Comparison of ENCODE assay signal across 7 mouse cellular contexts in the genomic region with DNA sequence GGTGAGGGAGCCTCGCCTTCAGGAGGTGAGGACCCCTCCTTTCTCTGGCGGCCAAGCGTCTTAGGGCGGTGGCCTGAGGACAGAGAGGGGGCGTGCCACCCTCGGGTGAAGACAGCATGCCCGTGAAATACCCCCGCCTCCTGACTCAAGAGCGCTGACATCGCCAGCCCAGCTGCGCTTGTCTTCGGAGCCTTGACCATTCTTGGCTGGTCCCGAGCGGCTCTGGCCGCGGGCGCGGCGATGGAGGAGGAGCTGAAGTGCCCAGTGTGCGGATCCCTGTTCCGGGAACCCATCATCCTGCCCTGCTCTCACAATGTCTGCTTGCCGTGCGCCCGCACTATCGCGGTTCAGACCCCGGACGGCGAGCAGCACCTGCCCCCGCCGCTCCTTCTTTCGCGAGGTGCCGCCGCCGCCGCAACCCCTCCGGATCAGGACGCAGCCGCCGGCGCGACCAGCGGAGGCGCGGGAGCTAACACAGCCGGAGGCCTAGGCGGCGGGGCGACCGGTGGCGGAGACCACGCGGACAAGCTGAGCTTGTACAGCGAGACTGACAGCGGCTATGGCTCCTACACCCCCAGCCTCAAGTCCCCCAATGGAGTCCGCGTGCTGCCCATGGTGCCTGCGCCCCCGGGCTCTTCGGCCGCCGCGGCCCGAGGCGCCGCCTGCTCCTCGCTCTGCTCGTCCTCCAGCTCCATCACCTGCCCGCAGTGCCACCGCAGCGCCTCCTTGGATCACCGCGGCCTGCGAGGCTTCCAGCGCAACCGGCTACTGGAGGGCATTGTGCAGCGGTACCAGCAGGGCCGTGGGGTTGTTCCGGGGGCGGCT. TPM values are rescaled to one million over a fixed set of nuclear protein-coding genes. Genes with fewer than 3 reads are reported as not detected.
DNase-seq lines count a peak whose midpoint lies in the region; ATAC-seq and TF ChIP-seq lines count a peak whose summit lies in the region.

No protein-coding gene starts in this region.

- intact Hi-C loops in left cerebral cortex, adult 2 months (cut with DNase I), result loop anchor here (5.0 kb wide), 1 partner anchor 72 kb away; a partner anchor contains a TSS
- intact Hi-C loops in left cerebral cortex, postnatal 4 days (cut with DNase I), result no loop called here

- no peak for TF ChIP-seq POLR2A in bone marrow macrophage, adult 2 months (IDR thresholded peaks at IDR 0.05; ENCODE audit: borderline replicate concordance, low read depth, low read length)

- no peak for TF ChIP-seq CTCF in left cerebral cortex, adult 2 months (IDR thresholded peaks at IDR 0.05)
- no peak for TF ChIP-seq CTCF in bone marrow macrophage, adult 2 months (IDR thresholded peaks at IDR 0.05; ENCODE audit: low read depth, low read length)

- H3K9ac ChIP-seq in embryonic facial prominence, embryonic 13.5 days, result peak overlapping the region; percentile 32; the same call in 1 of the 2 replicates
- H3K9ac ChIP-seq in neural tube, embryonic 14.5 days (replicated peaks; ENCODE audit: low read depth, low read length), result peak overlapping the region; percentile 72

- DNase-seq in left cerebral cortex, adult 2 months (ENCODE audit: extremely low spot score in 1 of 2, low spot score in 2 of 2), result peak; percentile 20 to 26
- DNase-seq in left cerebral cortex, adult 11 months (ENCODE audit: low spot score), result no peak
- peak; percentile 54 for DNase-seq in left cerebral cortex, postnatal 4 days
- DNase-seq in urinary bladder, postnatal 36 days (ENCODE audit: low spot score in 2 of 2), result no peak

- peaks cover 83% of the 10 kb centered on the region for H3K27me3 ChIP-seq in embryonic facial prominence, embryonic 13.5 days
- H3K27me3 ChIP-seq in neural tube, embryonic 14.5 days (ENCODE audit: control insufficient read depth, insufficient read depth, low read length), result peaks cover 6% of the 10 kb centered on the region; the same call in 1 of the 2 replicates

- peak overlapping the region; percentile 51 for H3K4me3 ChIP-seq in left cerebral cortex, adult 2 months
- H3K4me3 ChIP-seq in bone marrow macrophage, adult 2 months (ENCODE audit: insufficient read depth, low read length), result peak overlapping the region; percentile 22
- H3K4me3 ChIP-seq in embryonic facial prominence, embryonic 13.5 days, result peak overlapping the region; percentile 63
- peak overlapping the region; percentile 81 for H3K4me3 ChIP-seq in neural tube, embryonic 14.5 days (ENCODE audit: low read depth, low read length)

- under 1% methylated on average over 78 of the region's 81 CpGs for WGBS in embryonic facial prominence, embryonic 13.5 days
- WGBS in neural tube, embryonic 14.5 days, result under 1% methylated on average over 78 of the region's 81 CpGs

- 0 out of 2 replicates have a peak overlapping the region, but pooled peaks have one; percentile 11 for H3K27ac ChIP-seq in left cerebral cortex, adult 2 months
- H3K27ac ChIP-seq in bone marrow macrophage, adult 2 months (ENCODE audit: insufficient read depth, low read depth, low read length), result no peak overlapping the region
- H3K27ac ChIP-seq in embryonic facial prominence, embryonic 13.5 days, result no peak overlapping the region
- H3K27ac ChIP-seq in neural tube, embryonic 14.5 days (ENCODE audit: low read depth, low read length), result peak overlapping the region; percentile 98

- H3K4me1 ChIP-seq in bone marrow macrophage, adult 2 months (ENCODE audit: control insufficient read depth, insufficient read depth, low read length), result peaks cover 13% of the 10 kb centered on the region
- H3K4me1 ChIP-seq in embryonic facial prominence, embryonic 13.5 days, result peaks cover 26% of the 10 kb centered on the region
- peaks cover 35% of the 10 kb centered on the region for H3K4me1 ChIP-seq in neural tube, embryonic 14.5 days (ENCODE audit: control insufficient read depth, insufficient read depth, low read length)

- no peak for ATAC-seq in embryonic facial prominence, embryonic 13.5 days (ENCODE audit: insufficient number of reproducible peaks, insufficient read depth, low FRiP score, low TSS enrichment, low read depth)
- peak; percentile 22 for ATAC-seq in neural tube, embryonic 14.5 days (ENCODE audit: low read depth)

- peak overlapping the region; percentile 100 for H3K4me2 ChIP-seq in embryonic facial prominence, embryonic 13.5 days
- H3K4me2 ChIP-seq in neural tube, embryonic 14.5 days (ENCODE audit: low read depth, low read length), result peak overlapping the region; percentile 77

- H3K9me3 ChIP-seq in embryonic facial prominence, embryonic 13.5 days, result no peaks in the 10 kb centered on the region
- H3K9me3 ChIP-seq in neural tube, embryonic 14.5 days (ENCODE audit: control insufficient read depth, low read length), result no peaks in the 10 kb centered on the region

- H3K36me3 ChIP-seq in embryonic facial prominence, embryonic 13.5 days, result no peaks in the 10 kb centered on the region
- H3K36me3 ChIP-seq in neural tube, embryonic 14.5 days (ENCODE audit: control insufficient read depth, insufficient read depth, low read length), result no peaks in the 10 kb centered on the region

RNA-seq across cellular contexts. Expression of a gene that starts 1.0 kb away (rescaled TPM):
- total RNA-seq in left cerebral cortex, adult 2 months (2021), result 1 to 10 TPM; 2.0 to 2.2 TPM
- polyA plus RNA-seq in bone marrow macrophage, adult 2 months (2012; ENCODE audit: insufficient read depth, insufficient read length, missing spikeins), result 0.09 TPM in 1 of 2 replicates, not detected in the other
- 0.18 and 0.19 TPM in 2 replicates for polyA plus RNA-seq in embryonic facial prominence, embryonic 13.5 days (2015; fragmentation: Nextera tagmentation; extraction: Ambion mirVana)
- total RNA-seq in left cerebral cortex, postnatal 4 days (2021), result 100 to 1,000 TPM; 251 to 271 TPM
- polyA plus RNA-seq in neural tube, embryonic 14.5 days (2014; fragmentation: Nextera tagmentation; extraction: Ambion mirVana), result 36.7 and 42.7 TPM in 2 replicates

RNA-seq across cellular contexts. Expression of a gene that starts 42.2 kb away (rescaled TPM):
- total RNA-seq in left cerebral cortex, adult 2 months (2021), result under 1 TPM; 0.77 to 0.87 TPM
- not detected in 2 replicates for polyA plus RNA-seq in bone marrow macrophage, adult 2 months (2012; ENCODE audit: insufficient read depth, insufficient read length, missing spikeins)
- polyA plus RNA-seq in embryonic facial prominence, embryonic 13.5 days (2015; fragmentation: Nextera tagmentation; extraction: Ambion mirVana), result 2.8 and 2.9 TPM in 2 replicates
- total RNA-seq in left cerebral cortex, postnatal 4 days (2021), result under 1 TPM; 0.28 to 0.44 TPM
- 0.91 and 7.0 TPM in 2 replicates for polyA plus RNA-seq in neural tube, embryonic 14.5 days (2014; fragmentation: Nextera tagmentation; extraction: Ambion mirVana)

Comparison
In these comparisons a context has a peak if more than half of its experiments do, and no peak if none do; other contexts are left out.
1. DNase-seq: peak in left cerebral cortex, adult 2 months (2 of 2) and left cerebral cortex, postnatal 4 days (single experiment); none in left cerebral cortex, adult 11 months (single experiment) and urinary bladder, postnatal 36 days (0 of 2).
2. H3K27ac ChIP-seq: peak in left cerebral cortex, adult 2 months (single experiment) and neural tube, embryonic 14.5 days (single experiment); none in bone marrow macrophage, adult 2 months (single experiment) and embryonic facial prominence, embryonic 13.5 days (single experiment).
3. H3K4me3 ChIP-seq: peak in every context shown above with its lines; median percentile 81 in neural tube, embryonic 14.5 days; 63 in embryonic facial prominence, embryonic 13.5 days; 51 in left cerebral cortex, adult 2 months; 22 in bone marrow macrophage, adult 2 months.
4. RNA of a gene that starts 1.0 kb away (polyA plus RNA-seq): 36.7 to 42.7 TPM in neural tube, embryonic 14.5 days; 0.18 to 0.19 TPM in embryonic facial prominence, embryonic 13.5 days and 0.09 TPM in bone marrow macrophage, adult 2 months; every median in the first group is over 10 times any median in the second.